Mouse (Mus musculus): ENCODE data around the gene Olfr288. TPM values are rescaled to one million over a fixed set of nuclear protein-coding genes. Genes with fewer than 3 reads are reported as not detected.

Olfr288 gene
- total and polyA plus RNA-seq, 2 experiments from 2014 or later, result not detected

GRCm38 (mm10) chr15:98162561-98162960, 32.8 kb downstream of the Olfr288 start:
- Histone ChIP-seq H3K27ac (ENCODE audit: low read depth, low read length) (no peak overlapping the region), H3K9ac (replicated peaks; ENCODE audit: low read length, poor library complexity, severe bottlenecking) (no peak overlapping the region), H3K9me3 (ENCODE audit: low read length) (no peaks in the 10 kb centered on the region), H3K4me2 (ENCODE audit: low read depth, low read length, poor library complexity, severe bottlenecking) (no peak overlapping the region), H3K4me1 (ENCODE audit: insufficient read depth, low read length) (0 out of 2 replicates have a peak, but pooled peaks cover 4% of the 10 kb centered on the region), H3K27me3 (ENCODE audit: insufficient read depth, low read length) (no peaks in the 10 kb centered on the region), H3K36me3 (ENCODE audit: insufficient read depth, low read length) (no peaks in the 10 kb centered on the region), H3K4me3 (ENCODE audit: low read depth, low read length) (no peak overlapping the region)
- DNase-seq (ENCODE audit: low spot score) (no peak), ATAC-seq (ENCODE audit: low FRiP score) (no peak)
- WGBS, result 80% methylated on average over 4 of the region's 4 CpGs
- TF ChIP-seq CTCF (IDR thresholded peaks at IDR 0.05), result no peak

- no peak overlapping the region for H3K4me2 ChIP-seq (ENCODE audit: low read depth, low read length, poor library complexity, severe bottlenecking)
- H3K27me3 ChIP-seq (ENCODE audit: insufficient read depth, low read length), result no peaks in the 10 kb centered on the region
- no peak for TF ChIP-seq CTCF (IDR thresholded peaks at IDR 0.05)
- DNase-seq (ENCODE audit: low spot score) (no peak), ATAC-seq (ENCODE audit: low FRiP score) (no peak)
- H3K4me3 ChIP-seq (ENCODE audit: low read depth, low read length), result no peak overlapping the region
- no peak overlapping the region for H3K9ac ChIP-seq (replicated peaks; ENCODE audit: low read length, poor library complexity, severe bottlenecking)
- WGBS, result 54% methylated on average over 19 of the region's 19 CpGs
- no peak overlapping the region for H3K27ac ChIP-seq (ENCODE audit: low read depth, low read length)
- H3K36me3 ChIP-seq (ENCODE audit: insufficient read depth, low read length), result no peaks in the 10 kb centered on the region
- H3K9me3 ChIP-seq (ENCODE audit: low read length), result no peaks in the 10 kb centered on the region
- H3K4me1 ChIP-seq (ENCODE audit: insufficient read depth, low read length), result no peaks in the 10 kb centered on the region
These were observed 34.1 kb downstream of the Olfr288 start for GRCm38 (mm10) chr15:98161026-98161805.

GRCm38 (mm10) chr15:98157253-98157652, 38.1 kb downstream of the Olfr288 start:
- no peaks in the 10 kb centered on the region for H3K36me3 ChIP-seq (ENCODE audit: insufficient read depth, low read length)
- H3K9me3 ChIP-seq (ENCODE audit: low read length), result no peaks in the 10 kb centered on the region
- WGBS, result 65% methylated on average over 1 of the region's 1 CpGs
- no peak overlapping the region for H3K4me2 ChIP-seq (ENCODE audit: low read depth, low read length, poor library complexity, severe bottlenecking)
- TF ChIP-seq CTCF (IDR thresholded peaks at IDR 0.05), result no peak
- ATAC-seq (ENCODE audit: low FRiP score) (no peak), DNase-seq (ENCODE audit: low spot score) (no peak)
- H3K4me1 ChIP-seq (ENCODE audit: insufficient read depth, low read length), result no peaks in the 10 kb centered on the region
- no peak overlapping the region for H3K27ac ChIP-seq (ENCODE audit: low read depth, low read length)
- H3K4me3 ChIP-seq (ENCODE audit: low read depth, low read length), result no peak overlapping the region
- no peak overlapping the region for H3K9ac ChIP-seq (replicated peaks; ENCODE audit: low read length, poor library complexity, severe bottlenecking)
- H3K27me3 ChIP-seq (ENCODE audit: insufficient read depth, low read length), result no peaks in the 10 kb centered on the region

- no peaks in the 10 kb centered on the region for H3K4me1 ChIP-seq (ENCODE audit: insufficient read depth, low read length)
- no peak overlapping the region for H3K4me2 ChIP-seq (ENCODE audit: low read depth, low read length, poor library complexity, severe bottlenecking)
- no peaks in the 10 kb centered on the region for H3K9me3 ChIP-seq (ENCODE audit: low read length)
- H3K27me3 ChIP-seq (ENCODE audit: insufficient read depth, low read length), result no peaks in the 10 kb centered on the region
- H3K4me3 ChIP-seq (ENCODE audit: low read depth, low read length), result no peak overlapping the region
- ATAC-seq (ENCODE audit: low FRiP score) (no peak), DNase-seq (ENCODE audit: low spot score) (no peak)
- 88% methylated on average over 4 of the region's 4 CpGs for WGBS
- H3K9ac ChIP-seq (replicated peaks; ENCODE audit: low read length, poor library complexity, severe bottlenecking), result no peak overlapping the region
- no peaks in the 10 kb centered on the region for H3K36me3 ChIP-seq (ENCODE audit: insufficient read depth, low read length)
- no peak overlapping the region for H3K27ac ChIP-seq (ENCODE audit: low read depth, low read length)
- no peak for TF ChIP-seq CTCF (IDR thresholded peaks at IDR 0.05)
These were observed 39.4 kb downstream of the Olfr288 start for GRCm38 (mm10) chr15:98155944-98156343.

DNA sequence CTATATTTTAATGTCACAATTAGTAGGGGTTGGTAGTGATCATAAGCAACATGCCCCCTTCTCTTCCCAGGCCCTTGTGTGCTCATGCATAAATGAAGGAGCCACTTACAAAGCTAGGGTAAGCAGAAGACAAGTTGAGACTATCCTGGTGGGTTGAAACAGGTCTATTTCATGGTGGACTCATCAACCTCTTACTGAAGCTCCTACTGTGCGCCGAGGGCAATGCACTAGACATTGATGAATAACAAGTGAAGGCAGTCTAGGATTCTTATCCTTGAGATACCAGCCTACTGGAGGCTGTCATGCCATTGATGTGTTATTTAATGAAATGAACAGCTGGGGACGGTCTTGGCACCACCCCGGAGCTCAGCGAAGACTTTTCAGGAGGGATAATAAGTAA, 40.1 kb downstream of the Olfr288 start:
- Histone ChIP-seq H3K36me3 (ENCODE audit: insufficient read depth, low read length) (no peaks in the 10 kb centered on the region), H3K4me3 (ENCODE audit: low read depth, low read length) (no peak overlapping the region), H3K9ac (replicated peaks; ENCODE audit: low read length, poor library complexity, severe bottlenecking) (no peak overlapping the region), H3K4me1 (ENCODE audit: insufficient read depth, low read length) (no peaks in the 10 kb centered on the region), H3K27ac (ENCODE audit: low read depth, low read length) (no peak overlapping the region), H3K27me3 (ENCODE audit: insufficient read depth, low read length) (no peaks in the 10 kb centered on the region), H3K4me2 (ENCODE audit: low read depth, low read length, poor library complexity, severe bottlenecking) (no peak overlapping the region), H3K9me3 (ENCODE audit: low read length) (no peaks in the 10 kb centered on the region)
- ATAC-seq (ENCODE audit: low FRiP score), result no peak
- TF ChIP-seq CTCF (IDR thresholded peaks at IDR 0.05), result no peak
- 92% methylated on average over 5 of the region's 5 CpGs for WGBS
- DNase-seq (ENCODE audit: low spot score), result no peak

- 77% methylated on average over 3 of the region's 3 CpGs for WGBS
- DNase-seq (ENCODE audit: low spot score), result no peak
- Histone ChIP-seq H3K27me3 (ENCODE audit: insufficient read depth, low read length) (no peaks in the 10 kb centered on the region), H3K4me3 (ENCODE audit: low read depth, low read length) (no peak overlapping the region), H3K4me1 (ENCODE audit: insufficient read depth, low read length) (no peaks in the 10 kb centered on the region), H3K9me3 (ENCODE audit: low read length) (no peaks in the 10 kb centered on the region), H3K9ac (replicated peaks; ENCODE audit: low read length, poor library complexity, severe bottlenecking) (no peak overlapping the region), H3K27ac (ENCODE audit: low read depth, low read length) (no peak overlapping the region), H3K36me3 (ENCODE audit: insufficient read depth, low read length) (no peaks in the 10 kb centered on the region), H3K4me2 (ENCODE audit: low read depth, low read length, poor library complexity, severe bottlenecking) (no peak overlapping the region)
- no peak for TF ChIP-seq CTCF (IDR thresholded peaks at IDR 0.05)
- ATAC-seq (ENCODE audit: low FRiP score), result no peak
These were observed 40.7 kb downstream of the Olfr288 start for GRCm38 (mm10) chr15:98154631-98155030.
